Mouse (Mus musculus) left cerebral cortex, adult 8-10 months (tissue): ENCODE measurements around the gene Mybpc1. TPM values are rescaled to one million over a fixed set of nuclear protein-coding genes. Genes with fewer than 3 reads are reported as not detected.
"Not testable (repeated sequence)": the region's sequence is repeated elsewhere in the genome, so short reads cannot be mapped to it uniquely, and the experiment has no call there.

ENCODE experiments used
- DNase-seq, 2 experiments: peaks; one replicate each; pipeline ENCODE4 v3.0.0; 2022; ENCODE audit warnings: low spot score in 2 of 2
- total RNA-seq, 4 experiments: library from RNA; stranded (reverse); gene quantifications; 2 replicates each; pipeline ENCODE4 v1.2.4; 2022

Mybpc1 gene
- total RNA-seq, 4 experiments from 2014 or later = 4.3 to 5.9 (median 5.4) TPM

- DNase-seq = no peak
Observed at GRCm38 (mm10) chr10:88494959-88495587, 109.9 kb downstream of the Mybpc1 start.

GRCm38 (mm10) chr10:88492658-88493057 is 112.3 kb downstream of the Mybpc1 start:
- no peak for DNase-seq

- no peak for DNase-seq
Observed at GRCm38 (mm10) chr10:88491632-88492031, 113.3 kb downstream of the Mybpc1 start.

- DNase-seq = no peak
Observed at GRCm38 (mm10) chr10:88488629-88489028, 116.3 kb downstream of the Mybpc1 start.

GRCm38 (mm10) chr10:88482866-88483265 is 122.1 kb downstream of the Mybpc1 start:
- DNase-seq = not testable (repeated sequence)

Other genes with a start within 250 kb of the Mybpc1 start
- 1 to 10 TPM in 1 of 4 experiments, under 1 TPM in 3; 0.65 to 1.9 (median 0.81) TPM for gene Dram1, start 226.1 kb downstream of the Mybpc1 start, total RNA-seq
- gene Gnptab, start 226.0 kb downstream of the Mybpc1 start, total RNA-seq = 10 to 100 TPM; 61.9 to 69.7 (median 63.8) TPM
- gene Sycp3, start 145.6 kb downstream of the Mybpc1 start, total RNA-seq = 1 to 10 TPM in 1 of 4 experiments, under 1 TPM in 3; 0.63 to 1.3 (median 0.88) TPM
- gene Chpt1, start 101.1 kb downstream of the Mybpc1 start, total RNA-seq = 10 to 100 TPM; 38.4 to 45.0 (median 39.7) TPM
- gene Spic, start 79.9 kb upstream of the Mybpc1 start, total RNA-seq = not detected
- gene Arl1, start 125.7 kb upstream of the Mybpc1 start, total RNA-seq = 100 to 1,000 TPM; 132 to 143 (median 142) TPM
- gene Utp20, start 221.7 kb upstream of the Mybpc1 start, total RNA-seq = 10 to 100 TPM; 16.2 to 20.5 (median 18.9) TPM